Mouse (Mus musculus): ENCODE data around the gene Phf19.

DNA sequence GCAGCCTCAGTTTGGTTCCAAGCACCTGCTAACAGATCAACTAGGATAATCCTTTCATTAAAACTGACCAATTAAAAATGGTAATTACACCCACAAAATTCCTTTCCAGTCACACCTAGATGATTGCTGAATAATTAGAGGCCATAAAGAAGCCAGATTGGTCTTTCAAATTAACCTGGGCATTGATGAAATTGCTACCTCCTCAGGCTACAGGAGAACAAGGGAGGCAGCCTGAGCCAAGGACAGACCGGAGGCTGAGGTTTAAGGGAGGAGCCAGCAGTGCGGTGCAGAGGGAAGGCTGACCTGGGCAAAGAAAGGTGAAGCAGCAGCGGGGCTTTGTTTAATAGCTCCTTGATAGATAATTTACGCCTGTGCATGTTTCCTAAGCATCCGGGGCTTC lies 23.6 kb upstream of the Phf19 start:
- TF ChIP-seq POLR2A (IDR thresholded peaks at IDR 0.05; ENCODE audit: control insufficient read depth, low read depth, low read length) (no peak), CTCF (IDR thresholded peaks at IDR 0.05; ENCODE audit: control insufficient read depth, insufficient read depth, insufficient replicate concordance, low read depth, low read length) (no peak)
